Mouse (Mus musculus): ENCODE results near the gene Ctnna2.

DNA sequence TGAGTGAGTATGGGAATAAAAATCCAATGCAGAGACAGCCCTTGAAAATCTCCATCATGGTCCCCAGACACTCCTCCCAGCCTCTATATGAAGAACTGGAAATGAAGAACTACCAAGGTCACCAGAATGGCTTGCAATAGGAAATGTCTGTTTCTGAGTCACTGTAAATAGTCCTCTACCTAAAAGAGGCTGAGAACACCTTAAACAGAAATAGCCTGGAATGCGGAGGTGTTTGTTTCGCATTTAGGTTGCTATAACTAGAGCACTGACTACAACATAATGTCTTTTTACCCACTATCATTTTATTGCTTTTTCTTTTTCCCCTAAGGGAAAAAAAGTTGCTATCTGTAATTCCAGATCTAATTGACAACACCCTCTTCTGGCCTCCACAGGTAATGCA, 106.3 kb downstream of the Ctnna2 start:
- TF ChIP-seq GATA1 (IDR thresholded peaks at IDR 0.05; ENCODE audit: borderline replicate concordance, low read length) (no peak), FLI1 (IDR thresholded peaks at IDR 0.05; ENCODE audit: low read length) (no peak)
